Mouse (Mus musculus) adrenal gland, postnatal 4 days (tissue): Measurements from ENCODE around the gene Mlycd. TPM values are rescaled to one million over a fixed set of nuclear protein-coding genes. Genes with fewer than 3 reads are reported as not detected.
"Not testable (repeated sequence)": the region's sequence is repeated elsewhere in the genome, so short reads cannot be mapped to it uniquely, and the experiment has no call there.

Experiments
- DNase-seq, 2 experiments: peaks; one replicate each; pipeline ENCODE4 v3.0.0; 2021 to 2022; ENCODE audit warnings: low spot score in 2 of 2, mixed read lengths in 2 of 2
- long read RNA-seq, 2 experiments: library from polyadenylated mRNA; stranded (forward); transcript quantifications; one replicate each; pipeline ENCODE4 v2.0.0; 2021
- total RNA-seq, 2 experiments: library from RNA; stranded (reverse); gene quantifications; 2 replicates each; pipeline ENCODE4 v1.2.3; 2021

The Mlycd gene
- 10 to 100 TPM; 33.7 to 39.1 TPM for total RNA-seq
- long read RNA-seq, experiment 1, transcript Mlycd-201 (5 exons, 2,128 nt), result major isoform, 106 of 115 reads
- long read RNA-seq, experiment 1, partial matches to known transcripts, result 3 of 115 reads
- long read RNA-seq, experiment 1, other reads (novel, unspliced or antisense), result 6 of 115 reads
- long read RNA-seq, experiment 2, transcript Mlycd-201 (5 exons, 2,128 nt), result major isoform, 171 of 188 reads
- long read RNA-seq, experiment 2, partial matches to known transcripts, result 11 of 188 reads
- long read RNA-seq, experiment 2, other reads (novel, unspliced or antisense), result 4 of 188 reads

DNA sequence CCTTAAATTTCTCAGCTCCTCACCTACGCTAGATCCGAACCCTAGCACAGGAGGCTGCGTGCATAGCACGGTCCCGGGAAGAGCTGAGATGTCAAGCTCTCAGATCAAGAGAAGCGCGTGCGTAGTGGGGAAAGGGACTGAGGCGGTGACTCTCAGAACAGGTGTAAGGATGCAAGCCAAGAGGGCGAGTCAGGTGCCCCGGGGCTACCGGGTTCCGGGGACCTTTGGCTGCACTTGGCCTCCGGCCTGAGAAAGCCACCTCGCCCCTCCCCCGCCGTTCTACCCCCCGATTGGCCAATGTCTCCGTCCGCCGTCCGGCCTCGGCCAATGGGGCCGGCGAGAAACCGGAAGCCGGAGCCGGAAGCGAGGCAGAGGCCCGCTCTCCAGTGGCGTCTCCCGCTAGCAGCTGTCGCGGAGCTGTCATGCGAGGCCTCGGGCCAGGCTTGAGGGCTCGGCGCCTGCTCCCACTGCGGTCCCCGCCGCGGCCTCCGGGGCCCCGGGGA lies at the start of gene Mlycd:
Gene Mlycd, plus strand, starts transcription at position 355 of the 503 bp plus-strand sequence.
- peak; percentile 85 to 90 for DNase-seq

DNA sequence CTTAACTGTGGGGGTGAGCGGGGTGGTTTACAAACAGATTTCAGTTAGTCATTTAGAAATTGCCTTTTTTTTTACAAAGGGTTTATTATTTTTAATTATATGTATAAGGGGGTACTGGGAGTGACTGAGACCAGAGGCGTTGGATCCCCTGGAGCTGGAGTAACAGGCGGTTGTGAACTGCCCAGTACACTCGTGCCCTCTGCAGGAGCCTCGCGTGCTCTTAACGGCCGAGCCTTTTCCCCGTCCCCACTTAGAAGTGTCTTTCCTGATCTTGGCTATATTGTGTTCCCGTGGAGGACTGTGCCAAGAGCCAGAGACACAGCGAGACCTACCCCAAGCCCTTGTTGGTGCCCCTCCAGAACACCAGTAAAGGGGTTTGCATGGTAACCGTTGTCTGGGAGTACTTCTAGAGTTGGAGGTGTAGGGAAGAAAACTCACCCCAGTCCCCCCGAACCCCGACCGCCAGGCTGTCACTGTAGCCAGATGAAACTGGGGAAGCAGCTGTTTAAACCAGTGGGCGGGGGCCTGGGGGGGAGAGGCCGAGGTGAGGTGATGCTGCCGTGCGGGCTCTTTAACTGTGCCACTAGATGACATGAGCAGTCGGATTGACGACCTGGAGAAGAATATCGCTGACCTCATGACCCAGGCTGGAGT lies 49.5 kb upstream of the Mlycd start:
- DNase-seq, result no peak

- DNase-seq, result no peak
Measured at GRCm38 (mm10) chr8:119345683-119346075, 49.0 kb upstream of the Mlycd start.

GRCm38 (mm10) chr8:119351647-119352046 lies 43.0 kb upstream of the Mlycd start:
- no peak for DNase-seq

DNA sequence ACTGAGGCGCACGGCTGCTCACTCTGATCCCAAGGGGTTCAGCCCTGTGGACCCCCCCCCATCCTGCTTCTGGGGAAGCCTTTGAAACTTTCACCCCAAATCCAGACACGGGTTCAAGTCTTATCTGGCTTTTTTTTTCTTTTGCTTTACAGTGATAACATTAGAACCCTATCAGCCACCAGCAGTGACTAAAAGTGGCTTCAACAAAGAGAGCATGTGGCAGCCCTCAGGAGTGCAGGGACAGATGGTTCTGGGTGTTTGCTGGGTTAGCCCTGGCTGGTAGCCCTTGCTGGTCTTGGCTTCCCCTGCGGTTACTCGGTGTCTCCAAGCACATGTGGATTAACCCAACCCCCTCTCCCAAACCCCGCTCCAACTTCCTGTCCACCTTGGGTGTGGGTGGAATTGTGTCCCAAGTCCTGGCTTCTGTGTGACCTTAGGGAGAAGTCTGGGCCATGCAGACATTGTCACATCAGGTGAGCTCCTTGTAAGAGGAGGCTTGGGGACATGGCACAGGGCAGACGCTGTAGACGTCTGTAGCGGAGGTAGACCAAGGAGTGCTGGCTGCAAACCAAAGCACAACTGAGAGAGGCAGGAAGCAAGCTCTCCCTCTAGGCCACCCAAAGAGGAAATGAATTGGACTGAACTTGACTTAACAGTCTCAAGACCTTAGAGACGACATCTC lies 41.6 kb upstream of the Mlycd start:
- no peak for DNase-seq

- no peak for DNase-seq
Measured at GRCm38 (mm10) chr8:119353659-119354023, 41.0 kb upstream of the Mlycd start.

DNA sequence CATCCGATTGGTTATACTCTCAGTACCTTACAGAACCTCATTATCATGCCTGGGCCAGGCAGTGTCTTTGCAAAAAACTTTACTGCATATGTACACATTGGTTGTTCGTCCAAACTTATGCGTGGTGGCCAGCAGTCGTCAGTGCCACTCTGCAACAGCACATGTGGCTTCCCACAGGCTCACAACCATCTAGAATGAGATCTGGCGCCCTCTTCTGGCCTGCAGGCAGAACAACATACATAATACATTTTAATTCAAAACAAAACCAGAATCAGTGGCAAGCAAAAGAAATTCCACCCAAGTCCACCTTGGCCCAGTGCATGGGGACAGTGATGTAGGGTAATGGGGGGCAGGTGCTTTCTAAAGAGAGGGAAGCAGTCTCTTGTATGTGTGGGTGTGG lies 38.0 kb upstream of the Mlycd start:
- not testable (repeated sequence) for DNase-seq

- DNase-seq, result no peak
Measured at GRCm38 (mm10) chr8:119358175-119358574, 36.5 kb upstream of the Mlycd start.

GRCm38 (mm10) chr8:119358836-119359235 lies 35.8 kb upstream of the Mlycd start:
- peak; percentile 56 to 67 for DNase-seq

GRCm38 (mm10) chr8:119360686-119361295 lies 33.9 kb upstream of the Mlycd start:
- DNase-seq, result no peak

- not testable (repeated sequence) for DNase-seq
Measured at GRCm38 (mm10) chr8:119374716-119375115, 20.0 kb upstream of the Mlycd start.

DNA sequence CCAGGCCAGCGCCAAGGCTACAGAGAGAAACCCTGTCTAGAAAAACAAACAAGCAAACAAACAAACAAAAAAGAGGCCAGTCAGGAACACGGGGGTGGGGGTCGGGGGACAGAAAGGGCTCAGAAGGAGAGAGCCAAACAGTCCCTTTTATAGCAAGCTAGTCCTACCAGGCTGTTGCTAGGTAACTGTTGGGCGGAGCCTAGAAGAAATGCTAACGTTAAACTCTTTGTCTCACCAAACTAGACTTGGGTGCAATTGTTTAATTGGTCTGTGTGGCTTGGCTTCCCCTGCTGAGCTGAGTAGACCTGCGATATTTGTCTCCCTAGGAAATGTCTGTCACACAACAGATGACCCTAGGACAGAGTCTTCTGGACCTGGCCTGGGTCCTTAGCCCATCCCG lies 16.2 kb upstream of the Mlycd start:
- DNase-seq, result no peak

DNA sequence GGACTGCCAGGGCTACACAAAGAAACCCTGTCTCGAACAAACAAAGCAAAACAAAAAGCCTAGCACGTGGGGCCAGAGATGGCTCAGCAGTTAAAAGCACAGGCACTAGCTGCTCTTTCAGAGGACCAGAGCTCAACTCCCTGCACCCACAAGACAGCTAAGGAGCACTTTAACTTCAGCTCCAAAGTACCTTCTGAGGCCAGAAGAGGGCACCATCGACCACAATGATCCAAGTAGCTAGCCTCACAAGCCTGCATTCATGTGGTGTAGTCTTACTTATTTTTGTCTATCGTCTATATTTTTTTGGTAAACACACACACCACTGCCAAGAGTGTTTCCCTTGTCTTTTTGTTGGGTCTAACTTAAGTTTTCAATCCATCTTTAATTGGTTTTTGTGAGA lies 14.1 kb upstream of the Mlycd start:
- DNase-seq, result no peak

DNA sequence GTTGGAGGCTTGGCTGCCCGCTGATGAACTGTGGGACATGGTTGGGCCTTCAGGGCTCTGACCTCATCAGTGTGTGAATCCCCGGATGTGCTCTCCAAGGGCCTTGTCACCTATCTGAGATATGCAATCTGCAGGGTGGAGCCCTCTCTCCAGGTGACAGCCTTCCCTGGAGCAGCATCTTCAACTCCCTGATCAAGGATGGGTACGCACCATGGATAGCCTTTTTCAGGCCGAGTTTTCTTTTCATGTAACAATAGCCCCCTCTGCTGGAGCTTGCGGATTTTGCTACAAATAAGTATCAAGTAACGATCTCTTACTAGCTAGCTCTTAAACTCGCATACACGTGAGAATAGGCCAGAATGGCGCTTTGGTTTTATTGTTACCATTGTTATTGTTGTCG lies 10.2 kb upstream of the Mlycd start:
- peak in 1 of 2 experiments; percentile 33 for DNase-seq

GRCm38 (mm10) chr8:119385854-119386253 lies 8.8 kb upstream of the Mlycd start:
- DNase-seq, result no peak

- no peak for DNase-seq
Measured at GRCm38 (mm10) chr8:119386988-119387387, 7.7 kb upstream of the Mlycd start.

DNA sequence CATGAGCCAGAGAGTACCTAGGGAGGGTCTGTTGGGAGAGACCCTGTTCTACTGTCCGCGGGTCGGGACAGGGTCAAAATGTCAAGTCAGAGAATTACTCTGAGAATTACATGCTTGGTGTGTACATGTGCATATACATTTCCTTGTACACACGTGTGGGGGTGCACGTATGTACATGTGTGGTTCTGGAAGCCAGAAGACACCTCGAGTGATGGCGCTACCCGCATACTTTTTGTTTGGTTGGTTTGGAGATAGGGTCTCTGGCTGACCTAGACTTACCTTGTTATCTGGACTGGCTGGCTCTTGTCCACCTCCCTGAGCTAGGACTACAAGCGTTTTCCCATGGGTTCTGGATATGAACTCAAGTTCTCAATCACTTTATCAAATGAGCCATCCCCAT lies 581 bp upstream of the Mlycd start:
- DNase-seq, result no peak

DNA sequence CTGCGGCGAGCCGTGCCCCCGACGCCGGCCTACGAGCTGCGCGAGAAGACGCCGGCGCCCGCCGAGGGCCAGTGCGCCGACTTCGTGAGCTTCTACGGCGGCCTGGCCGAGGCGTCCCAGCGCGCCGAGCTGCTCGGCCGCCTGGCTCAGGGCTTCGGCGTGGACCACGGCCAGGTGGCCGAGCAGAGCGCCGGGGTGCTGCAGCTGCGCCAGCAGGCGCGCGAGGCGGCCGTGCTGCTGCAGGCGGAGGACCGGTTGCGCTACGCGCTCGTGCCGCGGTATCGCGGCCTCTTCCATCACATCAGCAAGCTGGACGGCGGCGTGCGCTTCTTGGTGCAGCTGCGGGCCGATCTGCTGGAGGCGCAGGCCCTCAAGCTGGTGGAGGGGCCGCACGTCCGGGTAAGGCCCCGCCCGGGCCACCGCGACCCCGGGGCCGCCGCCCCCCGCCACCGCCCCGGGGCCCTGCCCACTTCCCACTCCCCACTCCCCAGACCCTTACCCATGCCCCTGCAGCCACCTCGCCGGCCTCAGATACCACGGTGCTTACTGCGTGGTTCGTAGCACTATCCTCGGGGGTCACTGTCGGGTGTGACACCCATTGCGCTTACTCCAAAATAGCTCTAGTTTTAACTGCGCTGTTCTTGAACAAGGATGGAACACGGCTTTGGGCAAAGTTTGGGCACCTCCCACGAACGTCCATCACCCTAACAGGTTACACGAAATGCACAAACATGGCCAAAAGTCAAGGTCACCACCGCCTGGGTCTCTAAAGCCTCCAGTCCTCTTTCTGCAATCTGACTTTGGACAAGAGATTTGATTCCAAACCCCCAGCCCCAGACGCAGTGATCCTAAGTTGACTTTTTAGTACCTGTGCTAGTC lies 633 bp downstream of the Mlycd start:
- DNase-seq, result no peak

- DNase-seq, result no peak
Measured at GRCm38 (mm10) chr8:119398558-119398957, 3.9 kb downstream of the Mlycd start.

DNA sequence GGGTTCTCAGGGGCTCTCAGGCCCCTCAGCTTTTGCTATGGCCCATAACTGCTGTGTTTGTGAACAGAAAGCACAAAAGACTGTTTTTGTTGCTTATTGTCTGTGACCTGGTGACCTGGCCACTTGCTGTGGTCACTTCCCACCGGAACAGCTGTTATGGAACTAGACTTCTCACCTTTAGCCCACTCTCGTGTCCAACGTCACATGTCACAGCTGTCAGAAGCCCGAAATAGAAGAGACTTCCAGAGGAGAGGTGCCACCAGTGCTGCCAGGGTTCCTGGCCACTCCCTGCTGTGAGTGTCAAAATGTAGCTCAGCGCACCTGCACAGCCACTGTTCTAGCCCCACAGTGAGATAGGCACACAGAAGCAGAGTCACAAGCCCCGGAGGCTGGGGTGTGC lies 4.6 kb downstream of the Mlycd start:
- DNase-seq, result no peak
